Mouse (Mus musculus): ENCODE data around the gene Sorbs1. TPM values are rescaled to one million over a fixed set of nuclear protein-coding genes. Genes with fewer than 3 reads are reported as not detected.

Sorbs1 gene
- total RNA-seq, 4 experiments from 2014 or later = 758 to 979 (median 853) TPM

DNA sequence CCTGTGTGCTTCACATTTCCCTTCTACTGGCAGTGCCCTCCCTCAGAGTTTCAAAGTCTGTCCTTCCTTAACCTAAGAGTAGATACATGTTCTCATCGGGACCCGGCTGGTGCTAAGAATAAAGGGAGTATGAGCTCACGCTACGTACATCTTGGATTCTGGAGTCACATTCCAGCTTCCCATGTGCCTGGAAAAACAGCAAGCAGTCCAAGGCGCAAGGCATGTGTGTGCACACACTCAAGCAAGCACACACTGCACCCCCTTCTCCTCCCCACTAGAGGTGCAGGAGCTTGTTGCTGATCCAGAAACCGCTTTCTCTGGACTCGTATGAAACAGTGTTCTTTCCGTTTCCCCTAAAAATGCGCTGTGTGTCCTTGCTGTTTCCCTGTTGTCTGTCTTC is 210.7 kb downstream of the Sorbs1 start:
- peak; percentile 68 for DNase-seq (ENCODE audit: low spot score)

DNA sequence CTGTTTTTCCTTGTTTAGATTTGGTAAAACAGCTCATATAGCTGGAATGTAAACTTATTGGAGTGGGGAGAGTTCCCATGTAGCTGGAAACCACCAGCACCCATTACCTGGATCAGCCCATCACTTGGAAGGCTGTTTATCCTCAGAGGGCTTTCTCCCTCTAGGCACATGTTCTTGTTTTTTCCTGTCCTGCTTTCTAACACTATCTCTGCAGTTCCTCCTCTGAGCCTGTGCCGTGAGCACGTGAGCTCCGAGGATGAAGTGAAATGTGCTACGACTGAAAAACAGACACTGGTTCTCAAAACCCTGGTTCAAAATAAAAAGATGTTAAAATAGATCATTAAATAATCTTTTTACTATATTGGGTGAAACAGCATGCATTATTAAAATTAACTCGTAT is 211.1 kb downstream of the Sorbs1 start:
- no peak for DNase-seq (ENCODE audit: low spot score)

DNA sequence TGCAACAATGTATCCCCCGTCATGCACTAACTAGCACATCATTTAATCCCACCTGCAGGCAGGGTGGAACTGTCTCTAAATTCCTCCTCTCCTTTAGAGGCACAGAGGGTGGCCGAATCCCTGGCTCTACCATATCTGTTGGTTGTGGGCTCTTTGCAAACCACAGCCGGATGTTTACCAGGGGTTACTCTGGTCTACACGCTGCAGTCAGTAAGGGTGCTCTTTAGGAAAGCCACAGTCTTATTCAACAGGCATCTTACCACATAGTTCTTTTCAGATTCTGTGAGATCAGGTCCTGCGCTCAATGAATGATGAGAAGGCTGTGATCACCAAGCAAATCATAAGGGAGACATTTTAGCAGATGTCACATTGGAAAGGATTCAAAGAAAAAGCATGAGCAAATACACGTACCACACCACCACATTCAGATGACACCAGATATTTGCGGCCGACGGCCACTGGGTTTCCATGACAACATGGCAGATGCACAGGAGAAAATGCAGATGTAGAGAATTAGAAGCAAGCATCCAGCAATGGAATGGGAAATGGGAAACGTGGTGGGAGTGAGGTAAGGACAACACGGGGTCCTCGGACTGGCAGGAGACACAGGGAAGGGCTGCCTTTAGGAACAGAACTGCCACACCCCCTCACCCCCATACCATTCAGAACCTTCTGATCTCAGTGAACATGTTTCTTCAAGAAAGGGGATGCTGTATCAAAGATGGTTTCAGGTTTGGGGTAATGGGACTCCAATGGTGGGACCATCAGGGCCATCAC is 213.4 kb downstream of the Sorbs1 start:
- DNase-seq (ENCODE audit: low spot score) = no peak

DNA sequence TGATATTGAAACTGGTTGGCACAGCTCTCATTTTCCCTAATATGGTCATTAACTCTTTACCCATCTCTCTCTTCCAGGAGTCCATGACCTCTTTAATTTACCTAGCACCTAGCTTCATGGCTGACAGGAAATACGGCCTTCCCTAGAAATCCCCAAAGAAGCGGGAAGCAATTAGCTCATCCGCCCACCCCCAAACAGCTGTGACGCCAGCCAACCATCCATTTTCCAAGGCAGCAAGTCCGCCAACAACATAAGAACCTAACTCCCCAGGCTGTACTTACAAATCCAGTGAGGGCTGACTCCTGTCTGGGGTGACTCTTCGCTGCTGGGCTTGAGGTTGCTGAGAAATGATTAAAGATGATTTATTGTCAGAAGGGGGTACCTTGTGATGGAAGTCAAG is 214.4 kb downstream of the Sorbs1 start:
- no peak for DNase-seq (ENCODE audit: low spot score)

- no peak for DNase-seq (ENCODE audit: low spot score)
Observed at GRCm38 (mm10) chr19:40298574-40298973, 215.0 kb downstream of the Sorbs1 start.

DNA sequence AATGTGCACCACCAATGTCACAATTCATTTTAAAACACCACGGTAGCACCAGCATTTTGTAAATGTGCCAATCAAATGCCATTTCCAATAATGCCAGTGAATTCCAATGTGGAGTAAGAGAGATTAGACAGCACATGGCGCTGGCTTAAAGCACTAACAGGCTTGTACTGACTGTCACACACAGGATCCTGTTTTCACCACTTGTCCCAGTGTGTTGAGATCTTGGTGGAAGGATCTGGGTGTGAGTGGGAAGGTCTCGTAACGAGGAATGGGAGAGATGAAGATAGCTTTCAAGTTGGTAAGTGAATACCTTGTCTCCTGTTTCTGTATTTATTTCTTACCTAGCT is 215.8 kb downstream of the Sorbs1 start:
- DNase-seq (ENCODE audit: low spot score) = no peak

- no peak for DNase-seq (ENCODE audit: low spot score)
Observed at GRCm38 (mm10) chr19:40297078-40297797, 216.3 kb downstream of the Sorbs1 start.

- no peak for DNase-seq (ENCODE audit: low spot score)
Observed at GRCm38 (mm10) chr19:40294231-40294630, 219.3 kb downstream of the Sorbs1 start.

- no peak for DNase-seq (ENCODE audit: low spot score)
Observed at GRCm38 (mm10) chr19:40293791-40294190, 219.8 kb downstream of the Sorbs1 start.

DNA sequence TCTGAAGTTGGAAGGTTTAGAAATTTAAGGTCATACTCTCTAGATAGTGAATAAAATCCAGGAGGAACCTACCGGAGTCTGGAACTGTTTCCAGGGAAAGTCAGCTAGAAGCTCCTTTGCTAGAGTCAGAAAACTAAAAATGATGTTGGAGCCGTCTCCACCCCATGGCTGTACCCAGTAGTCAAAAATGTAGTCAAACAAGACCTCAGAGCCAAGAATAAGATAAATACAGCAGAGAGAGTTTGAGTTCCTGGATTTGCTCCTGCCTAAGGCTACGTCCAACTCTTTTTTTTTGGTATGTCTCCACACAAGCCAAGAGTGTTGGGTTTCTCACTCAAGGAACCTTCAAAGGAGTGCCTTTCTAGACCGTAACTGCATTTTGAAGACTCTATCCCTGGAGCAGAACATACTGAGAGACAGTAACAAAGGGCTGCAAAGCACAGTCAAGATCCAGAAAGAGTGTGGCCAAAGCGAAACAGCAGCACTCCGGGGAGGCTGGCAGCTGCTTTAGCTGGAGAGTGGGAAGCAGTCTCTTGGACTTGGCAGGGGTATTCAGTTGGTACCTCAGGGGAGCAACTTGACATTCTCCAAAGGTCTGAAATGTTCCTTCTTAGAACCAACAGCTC is 223.4 kb downstream of the Sorbs1 start:
- no peak for DNase-seq (ENCODE audit: low spot score)

DNA sequence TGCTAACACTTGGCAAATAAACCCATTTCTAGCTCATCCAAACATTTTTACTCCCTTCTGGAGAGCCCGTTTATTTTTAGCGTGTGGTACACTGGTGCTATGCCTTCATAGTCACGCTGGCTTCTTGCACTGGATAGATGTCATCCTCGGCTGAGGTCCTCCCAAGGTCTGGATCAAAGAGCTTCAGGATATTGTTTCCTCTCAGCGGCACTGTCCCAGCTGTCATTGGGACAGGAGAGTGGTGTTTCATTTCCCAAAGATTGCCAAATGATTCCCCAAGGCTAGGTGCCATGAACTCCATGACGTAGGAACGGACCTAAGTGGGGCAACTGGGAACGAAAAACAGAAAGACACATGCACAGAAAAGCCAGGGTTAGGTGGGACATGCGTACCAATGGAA is 225.2 kb downstream of the Sorbs1 start:
- no peak for DNase-seq (ENCODE audit: low spot score)

DNA sequence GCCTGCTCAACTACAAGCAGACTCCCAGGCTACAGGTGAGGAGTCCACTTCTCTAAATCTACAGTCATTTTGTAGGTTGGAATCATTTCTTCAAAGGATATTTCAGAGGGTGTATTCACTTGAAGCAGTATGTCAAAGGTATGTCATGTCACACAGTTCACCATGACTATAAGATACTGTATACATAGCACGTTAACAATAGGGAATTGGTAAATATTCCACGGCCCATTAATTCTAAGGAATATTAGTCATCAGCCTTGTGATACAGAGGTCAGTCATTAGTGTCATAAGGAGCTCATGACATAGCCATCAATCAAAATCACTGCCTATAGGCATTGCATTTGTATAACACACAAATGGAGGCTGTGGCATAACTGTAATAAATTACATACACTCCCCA is 228.9 kb downstream of the Sorbs1 start:
- DNase-seq (ENCODE audit: low spot score) = no peak

GRCm38 (mm10) chr19:40283415-40283814 is 230.2 kb downstream of the Sorbs1 start:
- no peak for DNase-seq (ENCODE audit: low spot score)

DNA sequence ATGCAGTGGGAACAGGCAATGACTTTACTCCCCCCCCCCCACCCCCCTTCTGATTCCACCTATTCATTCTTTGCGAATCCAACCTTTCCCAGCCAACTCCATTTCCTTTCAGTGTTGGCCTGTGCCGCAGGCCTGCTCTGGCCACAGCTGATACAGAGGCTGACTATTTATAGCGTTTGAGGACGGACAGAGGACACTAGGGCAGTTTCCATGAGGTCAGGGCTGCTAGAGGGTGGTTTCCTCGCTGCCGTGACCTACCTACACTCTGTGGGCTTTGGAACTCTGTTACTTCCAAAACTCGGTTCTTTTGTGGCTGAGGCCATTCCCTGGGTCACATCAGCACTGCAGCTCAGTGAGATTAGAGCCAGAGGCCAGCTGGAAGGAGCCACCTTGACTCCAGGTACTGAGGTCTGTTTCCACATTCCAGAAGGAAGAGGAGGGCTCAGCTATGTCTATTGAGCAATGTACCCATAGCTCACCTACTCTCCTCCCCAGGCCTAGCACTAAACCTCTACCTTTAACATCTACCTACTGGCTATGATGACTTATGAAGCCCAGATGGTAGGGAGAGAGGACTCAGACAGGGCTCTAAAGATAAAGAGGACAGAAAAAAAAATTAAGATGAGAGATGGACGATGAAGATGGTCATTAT is 235.1 kb downstream of the Sorbs1 start:
- peak; percentile 76 for DNase-seq (ENCODE audit: low spot score)

DNA sequence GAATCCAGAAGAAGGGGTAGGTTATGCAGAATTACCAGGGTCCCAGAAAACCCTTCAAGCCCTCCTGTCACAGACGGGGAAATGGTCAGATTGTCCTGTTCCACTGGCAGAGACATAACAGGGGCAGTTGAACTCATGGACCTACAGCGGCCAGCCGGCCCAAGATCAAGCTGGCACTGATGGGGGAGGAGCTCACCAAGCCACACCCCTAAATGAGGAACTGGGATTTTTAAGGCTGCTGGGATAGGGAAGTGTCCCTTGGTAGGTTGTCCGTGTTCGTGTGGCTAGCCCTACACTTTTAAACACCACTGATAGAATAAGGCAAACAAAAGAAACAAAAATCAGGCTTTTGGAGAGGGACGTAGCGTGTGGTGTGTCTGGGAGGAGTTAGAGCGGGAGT is 236.1 kb downstream of the Sorbs1 start:
- no peak for DNase-seq (ENCODE audit: low spot score)

DNA sequence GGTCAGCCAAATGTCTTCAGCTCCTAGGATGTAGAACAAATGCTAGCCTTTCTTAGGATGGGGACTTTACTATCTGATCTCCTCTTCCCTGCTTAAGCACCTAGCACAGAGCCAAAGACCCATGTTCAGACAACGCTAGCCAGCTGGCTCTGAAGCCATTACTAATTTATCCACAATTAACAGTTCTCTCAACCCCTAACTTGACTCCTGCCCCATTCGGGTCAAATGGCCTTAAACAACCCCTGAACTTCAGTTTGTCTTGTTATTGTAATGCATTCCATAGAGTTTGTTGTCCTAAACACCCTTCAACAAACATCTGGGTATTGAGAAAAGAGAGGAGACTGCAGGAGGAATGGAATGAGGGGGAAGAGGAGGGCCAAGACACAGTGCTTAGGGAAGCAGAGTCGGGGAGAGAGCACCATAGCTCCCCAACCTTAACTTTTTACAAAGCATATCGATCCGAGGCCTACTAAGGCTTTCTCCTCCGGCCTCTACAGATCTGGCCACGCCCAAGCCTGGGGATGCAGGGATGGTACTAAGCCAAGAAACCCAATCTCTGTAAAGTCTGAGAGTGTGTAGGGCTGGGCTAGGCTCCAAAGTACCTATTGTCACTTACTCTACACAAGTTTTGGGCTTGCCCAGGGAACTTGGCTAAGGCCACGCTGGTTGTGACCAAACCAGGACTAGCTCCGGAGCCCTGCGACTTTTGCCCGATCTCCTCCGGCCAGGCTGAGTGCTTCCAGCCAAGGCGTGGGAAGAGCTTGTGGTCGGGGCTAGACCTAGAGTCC is 238.0 kb downstream of the Sorbs1 start:
- no peak for DNase-seq (ENCODE audit: low spot score)

- no peak for DNase-seq (ENCODE audit: low spot score)
Observed at GRCm38 (mm10) chr19:40272674-40273073, 240.9 kb downstream of the Sorbs1 start.

DNA sequence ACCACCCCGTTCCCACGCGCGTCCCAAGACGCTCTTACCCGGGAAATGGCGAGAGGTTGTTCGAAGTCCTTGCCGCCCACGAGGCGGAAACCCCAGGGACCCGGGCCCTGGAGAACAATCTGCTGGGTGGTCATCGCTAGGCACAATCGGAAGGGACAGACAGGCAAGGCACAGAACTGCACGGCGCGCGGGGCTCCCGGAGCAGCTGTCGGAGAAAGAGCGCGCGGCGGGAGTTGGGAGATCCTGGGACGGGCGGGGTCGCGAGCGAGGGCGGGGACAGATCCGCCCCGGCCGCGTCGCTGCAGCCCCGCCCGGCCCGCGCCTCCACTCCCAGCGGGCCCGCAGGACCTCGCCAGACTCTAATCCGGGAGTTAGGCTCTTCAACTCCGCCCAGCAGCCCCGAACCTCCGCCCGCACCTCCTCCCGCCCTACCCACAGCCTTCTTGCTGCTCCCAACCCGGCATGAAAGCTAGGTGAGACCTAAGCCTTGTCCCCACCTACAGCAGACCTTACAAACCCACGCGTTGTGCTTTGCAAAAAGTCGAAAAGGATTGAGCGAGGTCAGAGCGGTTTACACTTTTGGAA is 242.2 kb downstream of the Sorbs1 start, which contains the start of gene Pdlim1:
Gene Pdlim1 (minus strand): TSS at position 535 of the 585 bp plus-strand sequence.
- DNase-seq (ENCODE audit: low spot score) = peak; percentile 82

DNA sequence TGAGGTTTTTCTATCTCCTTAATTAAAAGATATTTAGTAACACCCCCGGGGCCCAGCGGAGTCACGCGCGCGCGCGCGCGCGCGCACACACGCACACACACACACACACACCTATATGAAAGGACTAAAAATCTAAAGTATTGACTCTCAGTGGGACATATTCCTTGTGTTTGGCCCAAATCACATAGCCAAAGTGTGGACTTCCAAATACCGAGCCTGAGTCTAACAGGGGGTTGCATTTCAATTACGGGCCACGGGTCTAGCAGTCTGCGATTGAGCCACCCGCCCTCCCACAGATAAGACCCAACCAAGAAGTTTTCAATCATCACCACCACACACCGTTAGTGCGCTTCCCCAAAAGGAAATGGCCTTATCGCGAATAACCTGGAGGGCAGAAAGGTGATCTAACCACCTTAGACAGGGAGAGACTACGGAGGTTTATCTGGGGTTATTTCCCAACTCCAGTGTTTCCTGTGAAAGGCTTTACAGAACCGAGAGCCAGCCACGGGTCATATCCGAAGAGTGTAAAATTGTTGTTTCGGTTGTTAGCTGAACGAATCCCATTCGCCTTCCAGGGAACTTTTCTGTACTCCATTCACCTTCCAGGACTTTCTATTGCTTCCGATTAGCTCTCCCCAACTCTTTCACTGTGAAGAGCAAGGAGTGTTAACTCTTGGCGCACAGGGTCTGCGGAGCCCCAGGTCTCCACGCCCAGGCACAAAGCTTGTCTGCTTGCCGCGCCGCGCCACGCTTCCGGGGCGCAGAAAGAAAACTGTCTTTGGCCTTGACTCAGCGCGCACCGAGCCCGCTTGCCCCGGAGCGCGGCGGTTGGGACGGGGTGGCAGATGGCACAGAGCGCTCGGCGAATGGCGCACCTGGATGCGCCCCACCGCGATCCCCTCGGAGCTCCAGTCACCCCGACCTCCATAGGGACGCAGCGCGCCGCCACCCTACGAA is 242.9 kb downstream of the Sorbs1 start:
- DNase-seq (ENCODE audit: low spot score) = no peak

GRCm38 (mm10) chr19:40269526-40269925 is 244.1 kb downstream of the Sorbs1 start:
- no peak for DNase-seq (ENCODE audit: low spot score)

Measured in heart, adult 8-10 months (tissue).